Mouse (Mus musculus) thymus, adult 2 months (tissue): ENCODE measurements around the gene Itgb4.

Source experiments
- CTCF ChIP-seq: fragments of 200-500 bp; IDR thresholded peaks from 2 replicates; pipeline ENCODE4 v1.5.1; 2012; ENCODE audit warnings: mild to moderate bottlenecking, control low read depth, low read length, moderate library complexity, borderline replicate concordance; ENCODE audit not compliant: control insufficient read depth, poor library complexity, insufficient read depth; ENCODE audit errors: extremely low read depth
- POLR2A ChIP-seq: fragments of 200-500 bp; IDR thresholded peaks from 2 replicates; pipeline ENCODE4 v1.6.1; 2012; ENCODE audit warnings: mild to moderate bottlenecking, low read length, control low read depth, moderate library complexity; ENCODE audit not compliant: control insufficient read depth, poor library complexity, insufficient read depth; ENCODE audit errors: extremely low read depth

GRCm38 (mm10) chr11:116021328-116022220 is 47.1 kb downstream of the Itgb4 start:
- TF ChIP-seq CTCF (no peak), POLR2A (no peak)
